Mouse (Mus musculus) spleen, adult 18-20 months (tissue): ENCODE measurements at regions not wholly inside any gene's neighbourhood (a gene's known extent, or its start where the extent isn't known, plus 50 kb on each side); places are given as distances from the start of the nearest gene placed in this dataset.

ENCODE experiments used
- DNase-seq, 2 experiments: peaks; one replicate each; pipeline ENCODE4 v3.0.0; 2022; ENCODE audit warnings: mixed read lengths in 2 of 2

DNA sequence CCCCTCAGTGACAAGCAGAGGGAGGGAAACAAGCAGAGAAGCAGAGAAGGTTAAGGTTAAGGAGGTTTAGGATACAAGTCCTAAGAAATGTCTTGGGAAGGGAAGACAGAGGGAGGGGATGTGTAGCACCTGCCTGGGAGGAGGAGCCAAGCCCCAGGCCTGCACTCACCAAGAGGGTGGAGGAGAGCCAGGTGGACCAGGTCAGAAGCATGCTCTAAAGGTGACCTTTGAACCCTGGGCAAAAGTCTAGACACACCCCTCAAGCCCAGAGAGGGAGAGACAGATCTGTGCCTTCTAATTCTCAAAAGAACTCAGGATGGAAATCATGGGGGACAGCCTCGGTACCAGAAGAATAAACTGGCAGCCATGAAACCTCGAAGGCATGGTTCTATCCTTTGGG, 54.4 kb upstream of the Calm2 start:
- no peak for DNase-seq

DNA sequence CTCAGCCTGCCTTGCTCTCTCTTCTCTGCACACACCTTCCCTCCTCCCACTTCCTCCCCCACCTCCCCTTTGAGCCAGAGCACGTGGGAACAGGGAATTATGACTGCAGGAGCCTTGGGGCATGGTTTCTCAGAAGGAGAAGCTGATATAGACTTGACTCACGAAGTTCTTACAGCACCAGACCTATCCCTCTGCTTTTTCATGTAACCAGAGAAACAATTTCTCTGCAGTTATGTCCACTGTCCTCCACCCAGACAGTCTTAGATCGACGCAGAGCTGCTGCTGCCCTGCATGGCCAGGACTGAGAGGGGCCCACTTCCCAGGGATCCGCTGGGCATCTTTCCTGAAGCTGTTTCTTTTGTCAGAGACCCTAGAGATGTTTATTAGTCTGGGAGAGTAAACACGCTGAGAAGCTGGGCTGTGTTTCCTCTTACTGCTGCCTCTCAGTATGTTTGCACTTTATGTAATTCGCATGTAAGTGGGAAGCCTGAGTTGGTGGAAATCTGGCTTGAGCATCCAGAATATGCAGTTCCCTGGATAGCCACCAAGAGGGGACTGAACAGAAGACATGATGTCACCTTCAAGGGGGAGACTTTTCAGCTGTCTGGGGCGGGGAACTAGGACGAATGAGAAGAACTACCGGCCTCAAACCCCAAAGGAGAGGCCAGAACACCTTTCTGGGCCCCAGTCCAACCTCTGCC, 55.1 kb upstream of the Calm2 start:
- no peak for DNase-seq

DNA sequence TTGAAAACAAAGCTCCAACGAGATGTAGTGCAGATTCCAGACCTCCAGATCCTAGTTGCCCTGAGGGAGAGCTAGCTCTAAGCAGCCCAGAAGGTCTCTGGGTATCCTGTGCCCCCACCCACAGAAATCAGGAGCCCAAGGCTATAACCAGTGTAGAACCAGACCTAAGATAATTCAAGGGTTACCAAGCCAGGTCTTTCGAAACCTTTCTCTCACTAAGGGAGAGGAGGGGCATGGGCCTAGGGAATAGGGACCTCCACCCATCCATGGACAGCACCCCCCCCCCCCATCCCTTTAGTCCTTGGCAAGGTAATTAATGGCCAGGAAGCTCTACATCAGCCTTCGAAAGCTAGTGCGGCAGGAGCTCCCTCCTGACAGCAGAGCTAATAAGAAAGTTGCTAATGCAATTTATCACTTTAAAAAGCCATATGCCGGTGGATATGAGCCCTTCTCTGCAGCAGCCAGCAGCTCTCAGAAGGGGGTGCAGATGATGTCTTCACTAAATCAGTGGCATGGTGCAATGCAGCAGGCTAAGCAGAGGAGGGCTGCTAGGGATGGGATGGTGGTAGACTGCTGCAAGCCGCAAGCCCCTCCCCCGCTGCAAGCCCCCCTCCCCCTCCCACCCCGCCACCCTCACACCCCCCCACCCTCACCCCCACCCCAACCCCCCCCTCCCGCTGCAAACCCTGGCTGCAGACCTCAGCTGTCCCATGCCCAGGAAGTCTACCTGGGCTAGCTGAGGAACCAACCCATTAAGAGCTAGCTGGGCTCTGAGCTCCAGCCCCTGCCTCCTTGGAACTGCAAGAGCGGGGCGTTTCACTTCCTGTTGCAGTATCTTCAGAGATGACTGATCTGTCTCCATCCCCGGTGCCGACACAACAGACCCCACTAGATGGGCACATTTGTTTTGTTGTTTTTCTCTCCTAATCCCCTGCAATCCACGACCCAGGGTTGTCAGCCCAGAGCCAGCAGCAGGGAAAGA, 55.9 kb upstream of the Calm2 start:
- DNase-seq: no peak

DNA sequence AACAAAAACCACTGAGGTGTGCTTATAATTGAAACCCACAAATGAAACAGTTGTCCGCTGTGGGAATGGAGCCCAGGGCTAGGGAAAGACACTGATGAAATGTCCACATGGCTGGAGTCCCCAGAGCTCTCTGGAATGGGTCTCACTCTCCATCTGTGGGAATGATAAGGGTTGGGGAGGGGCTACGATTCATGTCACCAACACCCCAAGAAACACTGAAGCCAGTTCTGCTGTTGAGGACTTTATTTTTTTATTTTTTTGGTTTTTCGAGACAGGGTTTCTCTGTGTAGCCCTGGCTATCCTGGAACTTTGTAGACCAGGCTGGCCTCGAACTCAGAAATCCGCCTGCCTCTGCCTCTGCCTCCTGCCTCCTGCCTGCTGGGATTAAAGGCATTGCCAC, 56.8 kb upstream of the Calm2 start:
- no peak for DNase-seq

DNA sequence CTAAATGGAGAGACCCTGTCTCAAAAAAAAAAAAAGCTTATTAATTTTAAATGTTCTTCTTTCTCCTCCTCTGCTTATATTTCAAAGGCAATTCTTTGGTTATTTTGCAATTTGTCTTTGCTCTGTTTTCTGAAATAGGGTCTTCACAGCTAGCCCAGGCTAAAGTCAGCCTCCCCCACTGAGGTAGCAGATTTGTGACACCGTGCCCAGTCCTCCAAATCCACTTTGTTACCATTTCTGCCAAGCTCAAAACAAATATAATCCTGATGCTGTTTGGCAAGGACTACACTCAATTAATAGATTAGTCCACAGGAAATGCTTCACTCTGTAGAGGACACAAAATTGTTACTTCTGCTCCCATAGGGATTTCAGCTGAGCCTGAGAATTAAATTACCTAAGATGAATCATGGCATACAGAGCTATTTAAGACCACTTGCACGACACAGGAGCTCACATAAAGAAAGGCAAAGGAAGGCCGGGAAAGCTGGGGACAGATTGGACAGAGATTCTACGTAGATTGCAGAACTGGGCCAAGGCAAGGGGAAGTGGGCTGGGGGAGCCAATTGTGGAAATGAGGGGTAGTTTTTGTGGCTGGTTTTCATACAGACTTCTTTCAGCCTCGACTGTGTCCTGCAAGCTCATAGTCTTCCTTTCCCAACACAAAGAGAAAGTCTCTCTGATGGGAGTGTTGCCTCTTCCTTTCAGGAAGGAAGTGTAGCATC, 58.4 kb upstream of the Calm2 start:
- DNase-seq: no peak

DNA sequence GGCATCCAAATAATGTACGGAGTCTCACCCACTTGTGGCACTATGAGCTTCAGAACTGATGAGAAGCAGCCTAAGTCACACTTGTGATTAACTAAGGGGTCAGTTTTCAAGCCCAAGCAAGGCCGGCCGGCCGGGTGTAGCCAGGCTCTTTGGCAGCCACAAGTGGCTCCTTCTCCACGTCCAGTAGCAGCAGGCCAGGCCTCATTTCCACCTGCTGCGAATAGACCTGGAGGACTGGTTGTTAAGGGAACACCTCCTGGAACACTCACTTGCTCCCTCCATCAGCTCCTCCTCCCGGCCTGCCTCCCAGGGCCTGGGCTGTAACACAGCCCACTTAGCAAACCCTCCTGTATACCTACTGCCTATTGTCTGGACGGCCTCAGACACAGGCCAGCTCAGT, 61.1 kb upstream of the Calm2 start:
- DNase-seq: no peak

DNA sequence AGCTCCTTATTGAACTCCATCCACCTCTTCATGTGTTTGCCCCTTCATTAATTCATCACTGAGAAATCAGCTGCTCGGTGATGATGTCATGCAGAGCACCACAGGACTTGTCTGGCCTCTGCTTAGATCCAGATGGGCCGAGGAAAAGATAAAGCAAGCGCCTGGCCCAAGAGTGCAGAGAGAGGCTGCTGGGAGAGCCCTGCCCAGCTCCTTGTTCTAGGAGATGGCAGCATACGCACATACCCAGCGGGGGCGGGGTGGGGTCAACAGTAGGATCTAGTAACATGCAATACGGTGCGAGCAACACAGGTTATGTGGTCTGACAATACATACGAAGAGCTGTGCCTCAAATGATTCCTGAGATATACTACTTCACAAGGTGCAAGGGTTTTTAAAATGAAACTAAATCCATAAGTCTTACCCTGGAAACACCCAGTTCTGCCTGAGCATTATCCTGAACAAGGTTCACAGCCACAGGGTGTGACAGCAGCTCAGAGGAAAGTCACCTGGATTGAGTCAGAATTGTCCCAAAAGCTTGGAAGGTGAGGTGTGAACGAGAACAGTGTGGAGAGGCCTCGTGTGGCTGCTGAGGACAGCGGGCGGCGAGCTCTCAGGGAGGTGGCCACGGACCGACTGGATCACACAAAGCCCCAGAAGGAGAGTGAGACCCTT, 62.0 kb upstream of the Calm2 start:
- DNase-seq: no peak

DNA sequence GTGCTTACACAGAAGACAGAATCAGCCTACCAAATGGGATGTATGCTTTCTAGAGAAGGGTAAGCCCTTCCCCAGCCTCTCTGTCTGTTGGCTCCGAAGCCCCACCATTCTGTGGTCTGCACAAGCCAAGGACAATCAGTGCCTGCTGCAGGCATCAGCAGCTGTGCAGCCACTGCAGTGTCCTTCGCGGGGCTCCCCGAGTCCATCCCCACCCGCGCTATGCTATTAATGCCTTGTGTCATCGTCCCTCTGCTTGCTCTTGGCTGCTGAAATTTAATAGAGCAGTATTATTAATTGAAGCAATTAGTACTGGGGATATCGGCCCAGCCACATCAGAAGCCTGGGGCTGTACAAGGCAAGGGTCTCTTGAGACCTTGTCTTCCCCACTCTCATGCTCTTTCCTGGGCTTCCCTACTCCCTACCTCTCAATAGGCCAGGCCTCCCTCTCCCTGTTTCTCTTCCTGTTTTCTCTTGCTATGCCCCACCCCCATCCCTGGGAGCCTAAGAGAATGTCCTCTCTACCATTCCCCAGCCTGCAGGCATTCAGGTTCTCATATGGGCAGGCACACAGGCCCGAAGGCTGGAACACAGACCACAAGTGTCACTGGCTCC, 65.4 kb upstream of the Calm2 start:
- no peak for DNase-seq

DNA sequence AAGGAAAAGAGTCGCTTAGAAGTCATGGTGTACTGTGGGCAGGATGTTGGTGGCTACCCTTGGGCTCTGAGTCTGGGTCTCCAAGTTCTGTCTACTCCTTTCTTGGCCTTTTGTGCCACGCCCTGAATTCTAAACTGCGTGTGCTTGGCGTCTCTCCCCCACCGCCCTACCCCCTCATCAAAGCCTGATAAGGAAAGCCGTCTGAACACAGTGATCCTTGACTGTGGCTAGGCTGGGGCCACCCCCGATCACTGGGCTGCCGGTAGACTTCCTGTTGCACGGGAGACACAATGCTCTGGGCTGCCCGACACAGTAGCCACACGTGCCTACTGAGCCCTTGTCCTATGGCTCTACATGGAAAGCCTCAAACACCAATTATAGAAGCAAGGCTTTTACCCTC, 67.1 kb upstream of the Calm2 start:
- DNase-seq: no peak

DNA sequence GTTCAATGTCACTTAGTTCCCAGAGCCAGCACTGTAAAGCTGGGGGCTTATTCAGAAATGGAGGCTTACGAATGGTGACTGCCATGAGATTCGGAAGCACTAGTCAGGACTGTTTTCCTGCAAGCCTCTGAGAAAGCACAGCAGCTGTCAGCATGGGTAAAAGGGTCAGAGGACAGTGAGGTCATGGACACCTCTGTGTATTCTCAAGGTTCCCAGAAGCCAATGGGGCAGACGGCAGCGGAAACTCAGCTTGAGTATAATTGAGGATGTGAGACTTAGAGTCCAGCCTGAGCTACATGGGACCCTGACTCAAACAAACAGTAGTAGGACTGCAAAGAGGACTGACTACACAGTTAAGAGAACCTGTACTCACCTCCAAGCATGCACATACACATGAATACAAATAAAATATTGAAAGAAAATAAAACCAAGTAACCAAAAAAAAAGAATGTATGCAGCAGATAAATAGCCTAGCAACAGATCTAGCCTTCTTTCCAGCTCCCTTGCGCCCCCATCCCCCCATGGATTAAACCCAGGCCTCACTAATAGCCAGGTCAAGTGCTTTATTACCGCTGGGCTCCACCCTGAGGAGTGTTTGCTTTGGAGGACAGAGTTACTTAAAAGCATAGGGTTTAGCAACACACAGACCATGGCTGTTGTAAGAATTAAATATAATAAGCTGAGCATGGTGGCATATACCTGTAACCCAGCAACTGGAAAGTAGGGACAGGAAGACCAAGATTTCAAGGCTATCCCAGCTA, 67.8 kb upstream of the Calm2 start:
- no peak for DNase-seq

DNA sequence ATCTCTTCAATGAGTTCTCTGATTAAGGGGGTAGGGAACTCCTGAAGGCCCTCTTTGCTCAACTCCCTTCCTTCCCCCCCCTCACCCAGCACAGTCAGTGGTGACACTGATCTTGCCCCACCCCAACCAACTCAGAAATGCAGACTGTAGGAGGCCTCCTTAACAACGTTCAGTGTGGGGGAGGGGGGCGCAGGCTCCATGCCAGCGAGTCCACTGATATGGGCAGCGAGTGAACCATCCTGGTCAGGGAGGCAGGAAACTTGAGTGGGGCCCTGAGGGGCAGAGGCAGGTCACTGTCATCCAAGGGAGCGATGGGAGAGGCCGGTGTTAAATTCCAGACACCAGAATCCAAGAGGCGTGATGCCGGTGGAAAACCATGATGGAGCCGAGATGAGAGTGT, 70.5 kb upstream of the Calm2 start:
- no peak for DNase-seq

DNA sequence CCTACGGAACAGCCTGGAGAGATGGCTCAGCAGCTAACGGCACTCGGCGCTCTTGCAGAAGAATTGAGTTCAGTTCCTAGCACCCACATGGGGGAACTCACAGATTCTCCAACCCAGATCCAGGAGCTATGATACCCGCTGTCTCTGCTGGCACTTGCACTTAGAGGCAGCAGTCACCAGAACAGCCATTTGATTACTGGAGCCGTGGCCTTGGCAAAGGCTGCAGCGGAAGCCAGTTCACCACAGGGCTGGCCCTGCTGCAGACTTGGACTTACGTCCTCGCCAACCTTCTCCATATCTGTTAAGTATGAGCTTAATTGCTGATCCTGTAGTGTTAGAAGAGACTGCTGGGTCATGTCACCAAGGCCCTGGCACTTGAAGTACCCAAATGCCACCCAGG, 72.7 kb upstream of the Calm2 start:
- no peak for DNase-seq

DNA sequence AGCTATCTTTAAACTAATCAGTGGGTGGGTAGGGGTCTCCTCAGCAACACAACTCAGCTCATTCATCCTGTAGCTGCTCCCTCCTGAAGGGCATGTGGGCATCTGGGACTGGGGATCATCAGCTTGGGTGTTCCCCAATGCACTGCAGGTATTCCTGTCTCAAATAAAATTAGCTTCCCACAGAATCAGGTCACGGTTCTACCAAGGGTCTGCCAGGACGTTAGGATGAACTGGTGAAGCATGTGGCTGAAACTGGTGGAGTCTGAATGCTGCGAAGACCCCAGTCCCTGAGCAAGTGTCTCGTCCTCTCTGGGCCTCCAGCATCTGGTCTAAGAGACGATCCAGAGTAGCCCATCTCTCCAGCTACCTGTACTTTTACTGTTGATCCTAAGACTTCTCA, 74.1 kb upstream of the Calm2 start:
- no peak for DNase-seq

DNA sequence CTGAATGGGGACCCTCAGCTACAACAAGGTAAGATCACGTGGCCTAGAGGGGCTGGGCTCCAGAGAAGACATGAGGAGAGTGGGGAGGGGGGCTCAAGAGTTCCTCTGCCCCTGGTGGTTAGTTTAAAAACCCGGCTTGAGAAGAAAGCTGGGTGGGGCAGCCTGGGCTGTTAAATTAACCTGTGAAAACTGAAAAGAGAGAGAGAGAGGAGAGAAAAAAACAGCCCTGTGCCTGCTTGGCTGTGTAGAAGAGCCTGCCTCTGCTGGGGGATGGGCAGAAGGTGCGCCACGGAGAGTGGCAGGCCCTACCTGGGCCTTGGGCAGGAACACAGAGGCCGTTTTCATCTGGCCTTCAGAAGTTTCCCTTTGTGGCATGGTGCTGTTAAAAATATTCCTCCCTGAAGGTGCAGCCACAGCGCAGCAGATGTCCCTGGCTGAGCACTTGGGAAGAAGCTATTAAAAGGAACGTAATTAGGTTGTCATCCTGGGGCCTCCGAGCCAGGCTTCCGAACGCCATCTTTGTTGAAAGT, 75.0 kb upstream of the Calm2 start:
- no peak for DNase-seq

DNA sequence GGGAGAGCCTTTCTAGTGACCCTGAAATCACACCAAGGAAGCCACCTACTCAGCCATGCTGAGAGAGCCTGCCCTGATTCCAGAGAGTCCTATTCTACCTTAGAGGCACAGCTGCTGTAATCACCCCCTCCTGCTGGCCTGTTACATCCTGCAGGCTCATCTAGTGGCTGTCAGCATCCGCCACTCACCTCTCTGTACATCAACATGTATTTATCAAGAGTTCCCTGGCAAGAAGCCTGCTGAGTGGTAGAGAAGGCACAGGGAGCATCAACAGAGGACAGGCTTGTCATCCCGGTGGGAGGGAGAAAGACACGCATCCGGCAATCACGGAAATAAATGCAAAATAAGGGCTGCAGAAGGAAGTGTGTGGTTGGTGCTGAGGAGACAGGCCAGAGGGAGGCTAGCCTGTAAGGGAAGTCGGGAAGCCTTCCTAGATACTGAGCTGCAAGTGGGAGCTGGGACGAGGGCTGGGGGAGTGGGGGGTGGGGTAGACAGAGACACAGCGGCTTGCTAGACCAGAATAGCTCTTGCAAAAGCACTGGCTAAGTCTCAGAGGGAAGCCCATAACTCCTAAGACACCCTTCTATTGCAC, 75.9 kb upstream of the Calm2 start:
- no peak for DNase-seq

DNA sequence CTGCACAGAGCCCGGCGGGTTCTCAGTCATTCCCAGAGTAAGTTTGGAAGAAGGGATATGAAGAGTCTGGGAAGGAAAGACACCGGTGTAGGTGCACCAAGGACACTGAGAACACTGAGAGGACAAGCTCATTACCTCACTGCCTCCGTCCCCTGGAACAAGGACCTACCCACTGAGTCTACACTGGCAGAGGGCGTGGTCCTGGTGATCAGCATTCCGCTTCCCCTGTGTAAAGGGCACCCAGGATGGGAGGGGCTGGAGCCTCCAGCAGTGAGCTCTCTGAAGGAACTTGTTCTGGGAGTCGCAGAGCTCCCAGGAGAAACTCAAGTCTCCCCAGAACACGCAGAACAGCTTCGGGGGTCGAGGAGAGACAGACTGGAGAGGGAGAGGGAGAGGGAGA, 76.9 kb upstream of the Calm2 start:
- no peak for DNase-seq

DNA sequence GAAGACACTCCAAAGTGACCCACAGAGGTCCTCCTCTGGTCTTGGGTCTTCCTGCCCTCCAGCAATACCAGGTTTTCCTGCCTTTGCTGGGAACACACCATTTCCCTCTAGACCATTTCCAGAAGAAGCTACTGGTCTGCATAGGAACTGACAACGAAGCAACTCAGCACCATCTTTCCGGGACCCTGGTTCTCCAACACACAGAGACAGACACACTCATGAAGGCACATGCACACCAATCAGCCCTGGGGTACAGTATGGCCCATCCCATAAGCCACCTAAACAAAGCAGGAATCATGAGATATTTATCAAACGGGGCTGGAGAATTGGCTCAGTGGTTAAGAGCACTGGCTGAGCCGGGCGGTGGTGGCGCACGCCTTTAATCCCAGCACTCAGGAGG, 80.4 kb upstream of the Calm2 start:
- no peak for DNase-seq

DNA sequence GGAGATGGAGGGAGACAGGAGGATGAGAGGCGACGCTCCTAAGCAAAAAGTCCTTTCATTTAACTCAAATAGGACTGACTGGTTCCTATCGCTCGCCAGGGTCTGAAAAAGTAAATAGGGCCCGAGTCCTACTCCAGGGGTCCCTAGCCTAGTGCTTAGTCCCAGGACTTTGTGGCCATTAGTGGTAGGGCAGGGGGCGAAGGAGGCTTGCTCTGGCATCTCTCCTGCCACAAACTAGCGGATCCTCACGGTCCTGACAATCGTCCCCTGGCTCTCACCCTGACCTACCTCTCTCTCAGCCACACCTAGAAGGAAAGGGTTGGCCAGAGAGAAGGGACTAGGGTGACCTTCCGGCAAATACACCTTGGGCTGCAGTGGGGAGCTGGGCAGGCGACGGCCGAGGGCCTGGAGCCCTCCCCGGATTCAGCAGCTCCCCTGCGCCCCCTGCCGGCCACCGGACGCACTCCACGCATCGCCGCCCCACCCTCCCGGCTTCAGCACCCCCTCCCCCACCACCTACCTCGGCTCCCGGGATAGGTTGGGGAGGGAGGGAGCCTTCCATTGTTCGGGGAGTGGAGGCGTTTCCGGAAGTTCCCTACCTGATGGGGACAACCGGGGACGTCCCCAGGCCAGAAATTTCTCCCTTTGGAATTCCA, 83.6 kb upstream of the Calm2 start:
- peak; percentile 28 to 66 for DNase-seq

DNA sequence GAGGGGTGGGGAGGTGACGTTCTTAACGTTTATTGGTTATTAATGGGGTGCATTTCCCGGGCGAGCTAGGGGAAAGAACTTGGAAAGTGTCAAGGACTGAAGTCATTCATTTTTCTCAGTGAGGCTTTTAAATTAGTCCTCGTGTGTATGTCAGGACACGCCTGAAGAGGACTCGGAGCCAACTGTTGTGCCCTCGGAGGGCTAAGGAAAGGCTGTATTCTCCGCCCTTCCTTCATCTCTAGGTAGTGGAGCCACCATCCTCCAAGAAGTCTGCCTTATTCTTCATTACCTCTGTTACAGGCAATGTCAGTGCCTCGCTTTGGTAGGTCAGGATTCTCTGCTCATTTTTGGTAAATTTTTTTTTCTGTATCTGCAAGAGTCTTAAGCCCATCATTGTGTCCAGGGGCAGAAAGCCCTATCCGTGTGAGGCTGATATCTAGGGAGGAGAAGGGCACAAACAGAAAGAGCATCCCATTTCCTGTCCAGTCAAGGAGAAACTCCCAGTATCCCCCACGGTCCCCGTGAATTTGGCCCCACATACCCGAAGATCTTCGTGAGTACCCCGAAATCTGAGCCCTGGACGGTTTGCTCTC, 84.2 kb upstream of the Calm2 start:
- no peak for DNase-seq
